Mouse (Mus musculus) myocyte (in vitro differentiated cells): Measurements from ENCODE around the gene Nsg1. TPM values are rescaled to one million over a fixed set of nuclear protein-coding genes. Genes with fewer than 3 reads are reported as not detected.

Experiments used
- H3K27me3 ChIP-seq: one replicate; pipeline ENCODE4 v1.6.1; 2011; ENCODE audit not compliant: control insufficient read depth, insufficient read depth, insufficient read length
- H3K36me3 ChIP-seq: one replicate; pipeline ENCODE4 v1.6.1; 2011; ENCODE audit not compliant: control insufficient read depth, insufficient read depth
- H3K4me2 ChIP-seq: one replicate; pipeline ENCODE4 v1.6.1; 2011; ENCODE audit warnings: low read depth, control low read depth
- H3K4me3 ChIP-seq: one replicate; pipeline ENCODE4 v1.5.1; 2011; ENCODE audit warnings: mild to moderate bottlenecking, control low read depth, moderate library complexity
- H3K79me2 ChIP-seq: one replicate; pipeline ENCODE4 v1.6.1; 2011; ENCODE audit not compliant: control insufficient read depth, insufficient read depth
- H3ac ChIP-seq: one replicate; pipeline ENCODE4 v1.6.1; 2011; ENCODE audit not compliant: control insufficient read depth, insufficient read length
- CEBPB ChIP-seq: IDR thresholded peaks from 2 replicates; pipeline ENCODE4 v1.6.1; 2011; ENCODE audit warnings: mild to moderate bottlenecking, moderate library complexity; ENCODE audit not compliant: poor library complexity, insufficient read depth, severe bottlenecking
- E2F4 ChIP-seq: IDR thresholded peaks from one replicate; pipeline ENCODE4 v1.6.1; 2011; ENCODE audit warnings: mild to moderate bottlenecking, control low read depth, moderate library complexity; ENCODE audit not compliant: insufficient read depth
- MAX ChIP-seq: IDR thresholded peaks from one replicate; pipeline ENCODE4 v1.6.1; 2011; ENCODE audit warnings: low read depth, mild to moderate bottlenecking, control low read depth
- MYOD1 ChIP-seq, 3 experiments: IDR thresholded peaks; one replicate each; pipeline ENCODE4 v1.6.1; 2011; ENCODE audit warnings: control low read depth in 2 of 3, low read depth in 2 of 3, mild to moderate bottlenecking in 2 of 3, moderate library complexity in 1 of 3; ENCODE audit not compliant: insufficient read length in 2 of 3, control insufficient read depth in 1 of 3
- MYOG ChIP-seq, 3 experiments: IDR thresholded peaks; one replicate each; pipeline ENCODE4 v1.6.1; 2011; ENCODE audit warnings: control low read depth in 2 of 3, low read depth in 2 of 3, mild to moderate bottlenecking in 2 of 3; ENCODE audit not compliant: insufficient read length in 2 of 3, control insufficient read depth in 1 of 3, insufficient read depth in 1 of 3
- POLR2A ChIP-seq: IDR thresholded peaks from one replicate; pipeline ENCODE4 v1.6.1; 2011; ENCODE audit warnings: low read depth, mild to moderate bottlenecking, control low read depth, moderate library complexity; ENCODE audit not compliant: insufficient read length
- POLR2AphosphoS2 ChIP-seq: IDR thresholded peaks from one replicate; pipeline ENCODE4 v1.6.1; 2011; ENCODE audit warnings: low read depth, control low read depth; ENCODE audit not compliant: insufficient read length
- REST ChIP-seq: IDR thresholded peaks from one replicate; pipeline ENCODE4 v1.6.1; 2011; ENCODE audit warnings: mild to moderate bottlenecking, control low read depth, moderate library complexity; ENCODE audit not compliant: insufficient read depth, insufficient read length
- SRF ChIP-seq: IDR thresholded peaks from one replicate; pipeline ENCODE4 v1.6.1; 2011; ENCODE audit warnings: low read depth; ENCODE audit not compliant: control insufficient read depth, insufficient read length
- TCF12 ChIP-seq: IDR thresholded peaks from one replicate; pipeline ENCODE4 v1.6.1; 2011; ENCODE audit warnings: mild to moderate bottlenecking, control low read depth; ENCODE audit not compliant: poor library complexity, insufficient read depth, severe bottlenecking
- TCF3 ChIP-seq: IDR thresholded peaks from one replicate; pipeline ENCODE4 v1.6.1; 2011; ENCODE audit warnings: low read depth, control low read depth; ENCODE audit not compliant: insufficient read length
- USF1 ChIP-seq: IDR thresholded peaks from one replicate; pipeline ENCODE4 v1.6.1; 2011; ENCODE audit warnings: low read depth, mild to moderate bottlenecking, control low read depth, moderate library complexity
- polyA plus RNA-seq: library from polyadenylated mRNA; unstranded; fragments of >200 nt; fragmentation: generic; extraction: Trizol; gene quantifications from one replicate; pipeline ENCODE4 v1.2.1, GENCODE M21; 2012; ENCODE audit warnings: missing spikeins

Gene Nsg1
- 13.8 TPM for polyA plus RNA-seq

- Histone ChIP-seq H3K36me3 (no peaks in the 10 kb centered on the region), H3K27me3 (peaks cover 19% of the 10 kb centered on the region), H3K4me3 (peak within 1 kb of the TSS; percentile 21), H3K4me2 (peak within 1 kb of the TSS; percentile 67), H3K79me2 (no peaks in the 10 kb centered on the region), H3ac (peak within 1 kb of the TSS; percentile 13)
- TF ChIP-seq MYOG (IDR thresholded peaks at IDR 0.05; ENCODE audit: control insufficient read depth in 1 of 3, insufficient read depth in 1 of 3, insufficient read length in 2 of 3, low read depth in 2 of 3): no peak
- no peak for TF ChIP-seq E2F4
- no peak for TF ChIP-seq MAX
- TF ChIP-seq POLR2A: no peak
- TF ChIP-seq USF1: no peak
- TF ChIP-seq POLR2AphosphoS2: no peak
- no peak for TF ChIP-seq REST
- no peak for TF ChIP-seq TCF3
- no peak for TF ChIP-seq MYOD1 (IDR thresholded peaks at IDR 0.05; ENCODE audit: control insufficient read depth in 1 of 3, insufficient read length in 2 of 3, low read depth in 2 of 3)
- no peak for TF ChIP-seq TCF12
- TF ChIP-seq SRF: no peak
- no peak for TF ChIP-seq CEBPB
These were observed at the start of gene Nsg1 for GRCm38 (mm10) chr5:38159634-38160413. Nsg1 (minus strand) TSS chr5:38159907.

GRCm38 (mm10) chr5:38208985-38209384 is 49.3 kb upstream of the Nsg1 start:
- Histone ChIP-seq H3K27me3 (no peaks in the 10 kb centered on the region), H3K79me2 (no peaks in the 10 kb centered on the region), H3K36me3 (peaks cover 9% of the 10 kb centered on the region), H3K4me3 (no peak overlapping the region), H3ac (no peak overlapping the region), H3K4me2 (no peak overlapping the region)
- TF ChIP-seq CEBPB: no peak
- no peak for TF ChIP-seq SRF
- no peak for TF ChIP-seq E2F4
- TF ChIP-seq MAX: no peak
- TF ChIP-seq POLR2AphosphoS2: no peak
- TF ChIP-seq MYOG (IDR thresholded peaks at IDR 0.05; ENCODE audit: control insufficient read depth in 1 of 3, insufficient read depth in 1 of 3, insufficient read length in 2 of 3, low read depth in 2 of 3): peak in 1 of 3 experiments; percentile 12
- no peak for TF ChIP-seq TCF12
- no peak for TF ChIP-seq USF1
- TF ChIP-seq POLR2A: no peak
- peak in 1 of 3 experiments; percentile 42 for TF ChIP-seq MYOD1 (IDR thresholded peaks at IDR 0.05; ENCODE audit: control insufficient read depth in 1 of 3, insufficient read length in 2 of 3, low read depth in 2 of 3)
- no peak for TF ChIP-seq REST
- no peak for TF ChIP-seq TCF3

GRCm38 (mm10) chr5:38205303-38205726 is 45.6 kb upstream of the Nsg1 start:
- no peak overlapping the region for H3ac ChIP-seq
- no peak overlapping the region for H3K4me2 ChIP-seq
- no peaks in the 10 kb centered on the region for H3K27me3 ChIP-seq
- no peak overlapping the region for H3K4me3 ChIP-seq
- H3K36me3 ChIP-seq: peaks cover 6% of the 10 kb centered on the region
- H3K79me2 ChIP-seq: no peaks in the 10 kb centered on the region
- TF ChIP-seq TCF3 (no peak), E2F4 (no peak), TCF12 (no peak), MYOD1 (IDR thresholded peaks at IDR 0.05; ENCODE audit: control insufficient read depth in 1 of 3, insufficient read length in 2 of 3, low read depth in 2 of 3) (no peak), POLR2A (no peak), USF1 (no peak), SRF (no peak)

- TF ChIP-seq USF1 (no peak), MYOD1 (IDR thresholded peaks at IDR 0.05; ENCODE audit: control insufficient read depth in 1 of 3, insufficient read length in 2 of 3, low read depth in 2 of 3) (no peak), TCF12 (no peak), MAX (no peak), CEBPB (no peak), POLR2A (no peak), SRF (no peak), E2F4 (no peak), TCF3 (no peak), MYOG (IDR thresholded peaks at IDR 0.05; ENCODE audit: control insufficient read depth in 1 of 3, insufficient read depth in 1 of 3, insufficient read length in 2 of 3, low read depth in 2 of 3) (no peak), REST (no peak), POLR2AphosphoS2 (no peak)
- Histone ChIP-seq H3K4me3 (no peak overlapping the region), H3K4me2 (no peak overlapping the region), H3K36me3 (peaks cover 3% of the 10 kb centered on the region), H3K79me2 (no peaks in the 10 kb centered on the region), H3K27me3 (no peaks in the 10 kb centered on the region), H3ac (no peak overlapping the region)
These were observed 40.0 kb upstream of the Nsg1 start for GRCm38 (mm10) chr5:38199686-38200085.
